Mouse (Mus musculus): Measurements from ENCODE around the gene Rnasek.

The Rnasek gene

DNA sequence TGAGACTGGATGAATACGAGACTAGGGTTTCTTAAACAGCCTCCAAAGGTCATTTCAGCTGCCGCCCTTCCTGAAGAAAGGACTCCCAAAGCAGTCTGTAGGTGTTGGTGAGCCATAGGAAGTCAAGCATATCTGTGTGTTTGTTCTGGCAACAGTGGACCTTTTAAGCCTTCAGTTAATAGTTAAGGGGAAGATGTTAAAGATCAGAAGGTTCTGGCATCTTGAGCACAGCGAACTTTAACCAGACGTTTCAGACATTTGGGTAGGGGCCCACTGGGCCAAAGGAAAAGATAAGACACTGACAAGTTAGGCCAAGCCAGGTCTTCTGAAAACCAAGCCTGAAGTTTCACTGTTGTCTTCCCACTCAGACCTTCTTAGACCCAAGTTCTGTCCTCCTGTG, 21.6 kb downstream of the Rnasek start:
- DNase-seq (ENCODE audit: low read depth, low spot score), result no peak

DNA sequence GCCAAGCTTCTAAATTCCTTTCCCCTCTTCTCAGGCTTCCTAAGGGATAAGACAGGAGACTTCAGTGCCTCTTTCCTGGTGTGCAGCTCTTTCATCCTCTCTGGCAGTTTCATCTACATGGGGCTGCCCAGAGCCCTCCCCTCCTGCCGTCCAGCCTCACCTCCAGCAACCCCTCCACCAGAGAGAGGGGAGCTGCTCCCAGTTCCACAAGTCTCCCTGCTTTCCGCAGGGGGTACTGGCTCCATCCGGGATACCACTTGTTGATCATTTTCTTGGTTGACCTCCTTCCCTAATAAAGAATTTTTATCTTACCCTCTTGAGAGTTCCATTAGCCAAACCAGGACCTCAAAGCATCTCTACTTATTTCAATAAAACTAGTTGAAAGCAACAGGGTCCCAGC, 23.5 kb downstream of the Rnasek start:
- no peak for DNase-seq (ENCODE audit: low read depth, low spot score)

DNA sequence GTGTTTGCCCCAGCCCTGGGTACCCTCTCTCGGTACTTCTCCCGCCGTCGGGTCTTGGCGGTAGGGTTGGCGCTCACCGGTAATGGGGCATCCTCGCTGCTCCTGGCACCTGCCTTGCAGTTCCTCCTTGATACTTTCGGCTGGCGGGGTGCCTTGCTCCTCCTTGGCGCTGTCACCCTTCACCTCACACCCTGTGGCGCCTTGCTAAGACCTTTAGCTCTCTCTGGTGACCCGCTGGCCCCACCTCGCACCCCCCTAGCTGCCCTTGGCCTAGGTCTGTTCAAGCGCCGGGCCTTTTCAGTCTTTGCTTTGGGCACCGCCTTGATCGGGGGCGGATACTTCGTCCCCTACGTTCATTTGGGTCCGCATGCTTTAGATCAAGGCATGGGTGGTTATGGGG, 24.3 kb downstream of the Rnasek start:
- DNase-seq (ENCODE audit: low read depth, low spot score), result no peak

DNA sequence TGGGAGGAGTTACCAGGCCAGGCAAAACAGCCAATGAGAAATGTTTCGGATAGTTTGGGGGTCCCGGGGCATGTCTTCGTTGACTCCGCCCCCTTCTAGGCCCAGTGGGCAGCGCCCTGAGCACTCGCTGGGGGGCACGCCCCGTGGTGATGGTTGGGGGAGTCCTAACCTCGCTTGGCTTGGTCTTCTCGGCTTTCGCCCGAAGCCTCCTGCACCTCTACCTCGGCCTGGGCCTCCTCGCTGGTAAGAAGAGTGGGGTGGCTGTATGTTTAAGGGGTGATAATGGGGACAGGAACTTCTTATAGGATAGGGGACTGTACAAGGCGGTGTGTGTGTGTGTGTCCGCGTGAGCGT, 24.8 kb downstream of the Rnasek start:
- DNase-seq (ENCODE audit: low read depth, low spot score), result no peak

DNA sequence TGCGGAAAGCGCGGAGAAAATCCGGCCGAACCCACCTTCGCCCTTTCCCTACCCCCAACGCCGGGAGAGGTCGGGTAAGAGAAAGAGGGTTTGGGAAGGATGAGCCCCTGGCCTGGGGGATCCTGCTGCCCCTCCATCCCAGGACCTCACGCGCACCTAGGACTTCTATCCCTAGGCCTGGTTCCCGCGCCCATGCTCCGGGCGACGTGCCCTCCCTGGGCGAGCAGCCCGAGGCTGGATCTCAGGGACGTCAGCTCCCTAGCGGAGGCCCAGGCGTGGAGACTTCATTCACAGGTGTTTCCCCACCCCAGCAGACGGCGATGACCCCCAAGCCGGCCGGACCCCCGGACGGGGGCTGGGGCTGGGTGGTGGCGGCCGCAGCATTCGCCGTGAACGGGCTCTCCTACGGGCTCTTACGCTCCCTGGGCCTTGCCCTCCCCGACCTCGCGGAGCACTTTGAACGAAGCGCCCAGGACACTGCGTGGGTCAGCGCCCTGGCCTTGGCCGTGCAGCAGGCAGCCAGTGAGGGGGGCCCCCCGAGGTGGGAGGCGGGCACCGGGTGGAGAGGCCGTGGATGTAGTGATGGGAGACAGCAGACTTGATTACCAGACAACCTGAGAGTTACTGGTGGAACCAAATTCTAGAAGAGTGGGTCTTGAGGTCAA, 25.3 kb downstream of the Rnasek start:
- DNase-seq (ENCODE audit: low read depth, low spot score), result no peak

DNA sequence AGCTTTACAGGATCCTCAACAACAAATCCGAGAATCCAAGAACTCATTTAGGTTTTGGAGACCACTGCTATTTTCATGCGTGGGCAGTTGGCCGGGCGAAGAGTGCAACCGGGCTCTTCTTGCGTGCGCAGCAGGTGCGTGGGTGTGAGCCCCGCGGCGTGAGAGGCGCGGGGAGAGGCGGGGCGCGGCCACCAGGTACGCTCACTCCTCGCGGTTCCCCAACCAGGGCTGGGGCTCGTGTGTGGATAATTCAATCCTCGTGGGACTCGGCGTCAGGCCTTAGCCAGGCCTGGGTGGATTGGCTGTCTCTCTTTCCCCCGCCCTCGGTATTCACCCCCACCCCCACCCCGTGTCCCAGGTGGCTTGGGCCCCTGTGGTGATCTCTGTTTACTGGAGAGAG, 25.9 kb downstream of the Rnasek start:
- DNase-seq (ENCODE audit: low read depth, low spot score), result no peak

DNA sequence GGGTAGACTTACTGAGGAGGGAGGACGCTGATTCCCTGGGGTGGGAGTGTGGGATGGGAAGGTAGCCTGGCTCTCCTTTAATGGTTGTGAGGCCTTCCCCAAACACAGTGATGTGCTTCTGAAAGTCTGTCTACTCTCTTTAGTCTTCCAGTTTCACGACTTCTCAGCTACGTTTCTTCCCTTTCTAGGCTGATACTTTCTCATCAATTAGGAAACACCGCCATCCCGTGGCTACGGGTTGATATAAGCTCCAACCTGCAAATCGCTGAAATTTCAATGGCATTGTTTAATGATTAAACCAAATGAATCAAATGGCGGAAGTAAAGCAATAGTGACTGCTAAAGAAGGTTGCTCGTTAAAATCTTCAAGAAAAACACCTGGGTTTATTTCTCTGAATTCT, 26.7 kb downstream of the Rnasek start:
- peak; percentile 90 for DNase-seq (ENCODE audit: low read depth, low spot score)

DNA sequence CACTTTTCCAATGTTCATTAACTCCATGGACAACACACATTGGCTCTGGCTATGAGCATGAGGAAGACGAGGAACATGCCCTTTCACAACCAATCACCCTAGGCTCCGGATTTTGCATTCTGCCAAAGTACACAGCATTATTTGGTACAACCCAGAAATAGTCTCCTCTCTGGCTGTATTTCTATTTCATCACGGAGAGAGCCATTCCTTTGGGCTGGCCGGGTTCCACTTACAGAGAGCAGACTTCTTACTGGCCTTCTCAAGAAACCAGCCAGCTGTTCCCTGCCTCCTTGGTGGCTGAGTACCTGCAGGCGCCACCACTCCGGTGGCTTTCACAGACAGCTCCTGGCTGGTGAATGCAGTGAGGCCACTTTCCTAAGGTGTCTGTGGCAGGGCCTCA, 27.2 kb downstream of the Rnasek start, which contains the start of gene Slc16a11:
TSS of gene Slc16a11 (plus strand) at position 330 of the 400 bp plus-strand sequence.
- DNase-seq (ENCODE audit: low read depth, low spot score), result no peak

DNA sequence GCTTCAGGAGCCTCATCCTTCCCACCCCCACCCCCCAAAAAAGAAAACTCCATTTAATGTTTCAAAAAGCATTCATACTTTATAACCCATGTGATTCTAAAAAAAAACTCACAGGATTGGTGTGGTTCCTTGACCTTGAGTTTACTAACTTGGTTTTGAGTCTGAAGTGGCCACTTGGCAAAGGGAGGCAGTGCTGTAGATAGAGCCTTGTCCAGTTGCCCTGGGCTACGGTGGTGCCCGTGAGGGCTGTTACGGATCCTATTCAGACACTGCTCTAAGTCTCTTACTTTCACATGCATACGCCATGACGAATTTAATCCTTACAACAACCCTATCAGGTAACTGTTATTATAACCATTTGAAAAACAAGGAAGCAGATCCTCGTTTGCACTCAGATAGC, 27.7 kb downstream of the Rnasek start:
- DNase-seq (ENCODE audit: low read depth, low spot score), result no peak

DNA sequence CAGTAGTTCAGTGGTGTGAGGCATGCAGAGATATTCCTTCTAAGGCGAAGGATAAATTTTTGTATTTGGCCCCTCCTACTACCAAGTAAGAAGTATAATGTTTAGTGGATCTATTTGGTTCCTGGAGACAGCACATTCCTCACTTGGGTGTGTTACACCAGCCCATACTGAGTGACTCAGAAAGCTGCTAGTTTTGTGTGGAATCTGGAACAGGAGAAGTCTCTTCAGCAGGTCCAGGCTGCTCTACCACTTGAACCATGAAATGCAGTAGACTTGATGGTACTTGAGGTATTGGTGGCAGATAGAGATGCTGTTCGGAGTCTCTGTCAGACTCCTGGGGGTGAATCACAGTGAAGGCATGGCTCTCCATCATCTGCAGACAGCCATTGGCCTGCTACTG, 29.0 kb downstream of the Rnasek start:
- DNase-seq (ENCODE audit: low read depth, low spot score), result peak; percentile 89

DNA sequence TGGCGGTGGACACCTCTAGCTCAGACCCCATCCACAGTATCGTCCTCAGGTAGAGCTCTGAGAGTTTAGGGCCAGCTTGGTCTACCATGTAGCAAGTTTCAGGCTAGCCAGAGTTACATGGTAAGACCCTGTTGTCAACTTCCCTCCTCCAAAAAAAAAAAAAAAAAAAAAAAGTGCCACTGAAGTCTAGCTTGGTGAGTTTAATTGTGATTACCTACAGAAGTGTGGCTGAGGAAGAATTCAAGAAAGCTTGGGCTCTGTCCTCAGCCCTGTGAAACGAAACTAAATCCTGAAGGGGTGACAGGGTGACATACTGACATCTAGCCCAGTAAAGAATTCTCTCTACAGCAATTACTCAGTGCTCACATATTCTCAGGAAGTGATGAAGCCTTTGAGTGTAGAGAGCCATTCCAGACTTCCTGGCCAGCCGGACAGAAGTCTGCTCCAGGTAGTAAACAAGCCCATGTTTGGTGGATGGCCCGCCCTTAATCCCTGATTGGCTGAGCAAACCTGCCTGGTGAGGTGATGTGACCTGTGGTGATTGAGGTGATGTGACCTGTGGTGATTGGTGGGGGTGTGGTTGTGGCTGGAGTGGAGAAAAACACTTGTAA, 30.8 kb downstream of the Rnasek start:
- DNase-seq (ENCODE audit: low read depth, low spot score), result peak; percentile 15

DNA sequence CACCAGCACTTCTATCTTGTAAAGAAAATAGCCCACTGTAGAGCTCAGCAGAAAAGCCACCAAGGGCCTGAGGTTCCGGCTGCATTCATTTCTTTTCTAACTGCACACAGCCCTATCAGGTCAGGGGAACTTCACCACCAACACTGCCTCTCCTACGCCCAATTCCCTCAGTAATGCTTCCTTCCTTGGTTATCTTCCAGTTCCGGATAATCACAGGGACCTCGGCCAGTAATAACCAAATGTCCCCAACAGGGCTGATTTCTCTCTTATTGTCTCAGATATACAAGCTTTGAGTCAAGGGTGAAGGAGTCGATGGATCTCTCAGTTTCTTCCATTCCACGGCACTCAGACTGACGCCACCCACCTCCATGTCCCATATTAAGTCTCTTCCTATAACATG, 32.4 kb downstream of the Rnasek start:
- DNase-seq (ENCODE audit: low read depth, low spot score), result no peak

DNA sequence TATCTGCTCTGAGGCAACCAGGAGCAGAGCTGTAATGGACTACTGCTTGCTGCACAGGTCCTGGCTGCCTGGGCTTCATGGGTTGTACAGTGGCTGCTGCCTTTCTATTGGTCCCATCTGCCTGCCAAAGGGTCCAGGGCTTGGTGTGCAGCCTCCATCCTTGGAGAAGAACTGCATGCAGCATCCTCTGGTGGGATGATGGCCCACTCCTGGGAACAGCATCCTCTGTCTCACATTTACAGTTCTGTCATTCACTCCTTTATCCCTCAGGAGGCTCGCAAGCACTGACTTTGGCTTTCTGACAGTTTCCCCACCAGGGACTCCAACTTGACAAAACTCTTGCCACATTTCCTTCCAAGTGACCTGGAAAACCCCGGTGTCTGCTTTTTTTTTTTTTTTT, 32.8 kb downstream of the Rnasek start:
- no peak for DNase-seq (ENCODE audit: low read depth, low spot score)

DNA sequence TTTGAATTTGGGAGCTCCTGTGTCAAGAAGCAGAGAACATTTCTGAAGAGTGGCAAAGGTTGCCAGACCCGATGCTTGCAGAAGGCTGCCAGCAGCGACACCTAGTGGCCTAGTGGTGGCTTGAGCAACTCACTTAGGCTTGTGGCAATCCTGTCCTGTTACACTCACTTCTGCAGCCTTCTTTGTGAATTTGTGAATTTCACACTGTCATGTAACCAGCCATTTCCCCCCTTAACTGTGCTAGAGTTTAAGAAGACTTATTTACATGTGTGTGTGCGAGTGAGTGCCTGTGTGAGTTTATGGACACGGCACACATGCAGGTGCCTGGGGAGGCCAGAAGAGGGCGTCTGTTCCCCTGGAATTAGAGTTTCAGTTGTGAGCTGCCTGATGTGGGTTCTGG, 38.0 kb downstream of the Rnasek start:
- peak; percentile 92 for DNase-seq (ENCODE audit: low read depth, low spot score)

DNA sequence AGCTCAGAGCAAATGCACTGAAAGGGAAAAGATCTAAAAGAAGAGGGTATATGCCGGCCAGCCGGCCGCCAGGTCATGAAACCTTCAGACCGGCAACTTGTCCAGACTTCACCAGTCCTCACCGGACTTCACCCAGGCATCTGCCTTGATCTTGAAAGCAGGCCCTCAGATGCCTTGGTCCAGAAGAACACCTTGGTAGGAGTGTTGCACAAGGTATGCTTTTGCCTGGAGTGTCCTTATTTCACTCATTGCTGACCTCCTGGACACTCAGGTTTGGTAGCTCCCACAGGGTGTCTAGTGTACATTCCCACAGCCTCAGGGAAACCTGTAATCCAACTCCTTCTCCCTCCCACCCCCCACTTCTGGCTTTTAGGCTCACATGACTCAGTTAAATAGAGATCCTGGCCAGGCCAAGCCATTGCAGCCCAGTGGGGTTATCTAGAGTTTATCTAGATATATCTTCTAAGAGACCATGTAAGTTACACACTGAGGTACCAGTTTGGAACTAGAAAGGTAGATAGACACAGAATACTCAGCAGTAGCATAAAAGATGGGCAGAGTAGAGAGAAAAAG, 39.5 kb downstream of the Rnasek start:
- DNase-seq (ENCODE audit: low read depth, low spot score), result peak; percentile 45

DNA sequence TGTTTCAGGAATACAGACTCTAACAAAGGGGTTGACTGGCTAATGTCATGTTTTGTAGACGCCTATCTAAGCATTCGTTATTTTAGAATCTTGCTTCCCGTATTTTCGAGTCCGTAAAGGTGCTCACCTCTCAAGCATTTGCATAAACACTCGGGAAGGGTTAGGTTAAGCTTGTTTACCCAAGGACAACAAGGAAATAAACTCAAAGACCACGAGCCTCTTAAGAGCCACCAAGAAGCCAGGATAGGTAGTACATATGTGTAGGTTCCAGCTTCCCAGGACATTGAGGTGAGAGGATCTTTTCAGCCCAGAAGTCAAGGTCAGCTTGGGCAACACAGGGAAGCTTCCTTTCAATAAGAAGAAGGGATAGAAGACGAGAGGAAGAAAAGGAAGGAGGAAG, 40.5 kb downstream of the Rnasek start:
- DNase-seq (ENCODE audit: low read depth, low spot score), result no peak

DNA sequence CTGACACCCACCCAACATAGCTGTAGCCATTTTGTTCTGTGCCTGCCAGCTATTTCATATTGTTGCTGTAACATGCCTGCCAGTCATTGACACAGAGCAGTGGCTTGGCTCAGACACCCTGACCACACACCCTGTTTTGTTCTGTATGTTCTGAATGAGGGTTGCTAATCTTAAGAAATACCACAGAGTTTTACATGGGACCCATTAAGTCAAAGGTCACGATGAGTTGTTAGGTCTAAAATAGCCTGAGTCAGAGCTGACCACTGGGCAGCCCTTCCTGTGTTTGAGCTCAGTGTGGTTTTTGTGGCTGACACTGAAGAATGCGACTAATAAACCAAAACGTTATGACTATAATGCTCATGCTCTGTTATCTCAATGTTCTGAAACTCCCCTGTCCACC, 41.3 kb downstream of the Rnasek start:
- peak; percentile 99 for DNase-seq (ENCODE audit: low read depth, low spot score)

DNA sequence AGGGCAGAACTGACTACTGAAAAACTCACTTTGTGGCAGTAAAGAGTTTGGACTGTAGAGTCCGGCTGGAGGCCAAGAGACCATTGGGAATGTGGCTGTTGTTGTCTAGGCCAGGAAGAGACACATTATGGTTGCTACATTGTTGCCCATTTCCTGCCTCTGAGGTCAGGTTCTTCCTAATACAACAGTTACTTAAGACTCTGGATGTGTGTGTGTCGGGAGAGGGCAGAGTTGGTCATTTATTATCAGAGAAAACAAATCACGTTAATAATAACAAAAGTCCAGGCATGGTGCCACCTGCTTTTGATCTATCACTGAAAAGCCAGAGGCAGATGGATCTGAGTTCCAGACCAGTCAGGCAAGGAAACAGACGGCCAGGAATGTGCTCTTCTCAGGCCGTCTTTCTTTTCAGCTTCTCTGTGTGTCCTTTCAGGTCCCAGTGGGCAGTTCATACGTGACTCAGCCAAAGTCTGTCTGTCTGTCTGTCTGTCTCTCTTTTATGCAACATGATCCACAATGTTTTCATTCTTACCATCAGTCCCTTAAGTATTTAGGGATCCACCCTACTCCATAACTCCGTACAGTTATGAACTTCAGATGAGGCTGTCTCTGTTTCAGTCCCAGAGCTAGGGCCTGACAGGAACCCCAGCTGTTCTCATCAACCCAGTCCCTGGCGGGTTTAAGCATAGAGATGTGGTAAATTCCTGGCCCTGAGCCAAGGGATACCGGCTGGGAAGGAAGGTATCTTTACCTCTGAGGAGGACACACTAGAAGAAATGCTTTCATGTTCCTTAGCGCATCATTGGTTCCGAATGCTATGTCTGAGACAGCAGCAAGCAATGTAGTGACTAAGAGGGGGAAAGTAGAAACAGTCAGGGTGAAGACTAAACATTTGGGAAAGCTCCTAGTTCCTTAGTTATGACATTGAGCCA, 46.0 kb downstream of the Rnasek start:
- DNase-seq (ENCODE audit: low read depth, low spot score), result peak; percentile 83

DNA sequence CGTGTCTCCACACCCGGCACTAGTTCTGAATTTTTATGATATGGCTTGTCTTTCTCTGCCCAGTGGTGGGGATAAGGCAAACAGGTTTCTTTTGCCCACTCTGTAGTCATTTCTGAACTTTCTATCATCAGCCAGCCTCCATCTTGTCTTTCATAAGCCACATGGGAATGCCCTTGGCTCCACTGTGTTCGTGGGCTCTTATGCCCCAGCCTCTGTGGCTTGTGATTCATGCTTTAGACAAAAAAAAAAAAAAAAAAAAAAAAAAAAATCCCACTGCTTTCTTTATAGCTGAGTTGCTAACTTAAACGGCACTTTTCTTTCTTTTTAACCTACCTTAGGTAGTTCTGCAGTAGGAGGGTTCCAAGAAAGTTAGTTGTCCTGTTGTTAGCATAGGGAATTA, 47.5 kb downstream of the Rnasek start:
- peak; percentile 89 for DNase-seq (ENCODE audit: low read depth, low spot score)

DNA sequence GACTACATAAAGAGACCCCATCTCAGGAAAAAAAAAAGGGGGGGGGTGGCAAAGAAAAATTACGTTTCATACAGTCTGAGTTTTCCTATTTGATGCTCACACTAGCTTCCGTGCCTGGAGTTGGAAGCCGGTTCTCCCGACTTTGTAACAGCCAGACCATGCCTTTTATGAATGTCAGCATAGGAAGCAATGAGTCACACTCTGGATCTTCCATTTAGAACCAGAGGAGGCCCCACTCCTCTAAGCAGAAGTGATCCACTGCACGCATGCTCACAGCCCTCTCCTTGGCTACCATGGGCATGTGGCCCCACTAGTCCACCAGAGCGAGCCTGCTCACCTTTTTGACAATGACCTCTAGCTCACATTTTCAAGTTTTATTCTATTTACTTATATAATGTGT, 48.5 kb downstream of the Rnasek start:
- peak; percentile 67 for DNase-seq (ENCODE audit: low read depth, low spot score)

DNA sequence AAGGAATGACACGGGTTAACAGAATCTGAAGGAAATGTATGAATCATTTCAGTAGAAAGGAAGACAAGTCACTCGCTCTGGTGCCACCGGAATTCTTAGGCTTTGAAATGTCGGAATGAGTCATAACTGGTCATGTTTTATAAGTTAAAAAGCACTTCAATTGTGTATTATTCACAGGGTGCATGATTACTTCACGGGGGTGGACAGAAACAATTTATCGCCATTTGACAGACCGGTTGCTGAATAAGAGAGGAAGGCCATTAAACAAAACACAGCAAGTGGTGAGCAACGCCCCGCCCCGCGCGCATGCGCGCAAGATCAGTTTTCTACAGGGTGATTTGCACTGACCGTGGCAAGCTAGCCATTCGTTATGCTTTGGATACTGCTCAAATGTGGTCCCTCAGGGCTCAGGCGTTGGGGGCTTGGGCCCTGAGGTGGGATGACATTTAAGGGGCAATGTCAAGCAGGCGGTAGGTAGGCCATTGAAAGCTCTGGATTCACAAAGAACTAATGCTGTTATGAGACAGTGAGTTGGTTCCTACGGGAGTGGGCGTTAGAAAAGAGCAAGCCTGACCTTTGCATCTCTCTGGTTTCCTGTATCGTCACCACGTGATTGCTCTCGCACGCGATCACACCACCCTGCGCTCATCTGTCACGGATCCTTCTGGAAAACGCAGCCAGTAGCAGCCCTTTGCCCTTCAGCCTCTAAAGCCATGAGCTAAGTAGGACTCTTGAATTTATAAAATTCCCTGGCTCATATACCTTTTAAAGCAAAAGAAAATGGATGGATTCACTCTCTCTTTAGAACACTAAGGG, 50.1 kb downstream of the Rnasek start:
- DNase-seq (ENCODE audit: low read depth, low spot score), result peak; percentile 96

Measured in 3T3-L1 (cell line).